Mouse (Mus musculus): Measurements from ENCODE around the gene Ric1.

The Ric1 gene

GRCm38 (mm10) chr19:29610907-29611306, 88.8 kb downstream of the Ric1 start:
- no peak for DNase-seq (ENCODE audit: low spot score in 2 of 2)

GRCm38 (mm10) chr19:29612102-29612501, 90.0 kb downstream of the Ric1 start:
- no peak for DNase-seq (ENCODE audit: low spot score in 2 of 2)

GRCm38 (mm10) chr19:29641055-29641454, 119.0 kb downstream of the Ric1 start:
- no peak for DNase-seq (ENCODE audit: low spot score in 2 of 2)

- no peak for DNase-seq (ENCODE audit: low spot score in 2 of 2)
Measured at GRCm38 (mm10) chr19:29641510-29641909, 119.4 kb downstream of the Ric1 start.

- no peak for DNase-seq (ENCODE audit: low spot score in 2 of 2)
Measured at GRCm38 (mm10) chr19:29642211-29642610, 120.1 kb downstream of the Ric1 start.

GRCm38 (mm10) chr19:29643194-29643922, 121.3 kb downstream of the Ric1 start:
- DNase-seq (ENCODE audit: low spot score in 2 of 2): no peak

GRCm38 (mm10) chr19:29644747-29645146, 122.7 kb downstream of the Ric1 start:
- DNase-seq (ENCODE audit: low spot score in 2 of 2): no peak

- peak; percentile 98 to 99 for DNase-seq (ENCODE audit: low spot score in 2 of 2)
Measured at GRCm38 (mm10) chr19:29647651-29648549, 125.8 kb downstream of the Ric1 start, which contains the start of gene Ermp1. Ermp1 (minus strand) TSS chr19:29648415.

GRCm38 (mm10) chr19:29648550-29648914, 126.5 kb downstream of the Ric1 start:
- DNase-seq (ENCODE audit: low spot score in 2 of 2): no peak

GRCm38 (mm10) chr19:29649683-29650082, 127.6 kb downstream of the Ric1 start:
- DNase-seq (ENCODE audit: low spot score in 2 of 2): no peak

GRCm38 (mm10) chr19:29653768-29654265, 131.7 kb downstream of the Ric1 start:
- no peak for DNase-seq (ENCODE audit: low spot score in 2 of 2)

DNA sequence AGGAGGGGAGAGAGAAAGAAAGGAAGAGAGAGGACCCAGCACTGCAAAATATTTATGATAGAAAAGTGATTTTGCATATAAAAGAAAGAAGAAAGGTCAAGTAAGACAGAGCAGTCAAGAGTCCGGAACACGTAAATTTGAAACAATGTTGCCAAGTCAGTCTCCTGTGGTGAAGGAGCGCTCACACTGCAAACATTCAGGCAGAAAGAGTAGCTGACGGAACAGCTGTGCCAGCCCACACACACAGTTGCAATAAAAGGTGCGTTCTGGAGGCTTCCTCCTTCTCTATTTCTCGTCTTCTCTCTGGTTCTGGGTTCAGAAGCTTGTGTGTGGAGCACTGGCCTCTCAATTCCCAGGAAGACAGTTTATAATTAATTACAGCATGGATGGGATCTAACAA, 133.1 kb downstream of the Ric1 start:
- no peak for DNase-seq (ENCODE audit: low spot score in 2 of 2)

GRCm38 (mm10) chr19:29656029-29656428, 133.9 kb downstream of the Ric1 start:
- DNase-seq (ENCODE audit: low spot score in 2 of 2): no peak
